Mouse (Mus musculus): Measurements from ENCODE around the gene Usp29. TPM values are rescaled to one million over a fixed set of nuclear protein-coding genes. Genes with fewer than 3 reads are reported as not detected.
A peak's percentile ranks its signal among the peaks of the same experiment; 100 is the strongest.
"Not testable (repeated sequence)": the region's sequence is repeated elsewhere in the genome, so short reads cannot be mapped to it uniquely, and the experiment has no call there.

Gene Usp29
- polyA plus RNA-seq, 1 experiment from 2014 or later, result 5.2 TPM

DNA sequence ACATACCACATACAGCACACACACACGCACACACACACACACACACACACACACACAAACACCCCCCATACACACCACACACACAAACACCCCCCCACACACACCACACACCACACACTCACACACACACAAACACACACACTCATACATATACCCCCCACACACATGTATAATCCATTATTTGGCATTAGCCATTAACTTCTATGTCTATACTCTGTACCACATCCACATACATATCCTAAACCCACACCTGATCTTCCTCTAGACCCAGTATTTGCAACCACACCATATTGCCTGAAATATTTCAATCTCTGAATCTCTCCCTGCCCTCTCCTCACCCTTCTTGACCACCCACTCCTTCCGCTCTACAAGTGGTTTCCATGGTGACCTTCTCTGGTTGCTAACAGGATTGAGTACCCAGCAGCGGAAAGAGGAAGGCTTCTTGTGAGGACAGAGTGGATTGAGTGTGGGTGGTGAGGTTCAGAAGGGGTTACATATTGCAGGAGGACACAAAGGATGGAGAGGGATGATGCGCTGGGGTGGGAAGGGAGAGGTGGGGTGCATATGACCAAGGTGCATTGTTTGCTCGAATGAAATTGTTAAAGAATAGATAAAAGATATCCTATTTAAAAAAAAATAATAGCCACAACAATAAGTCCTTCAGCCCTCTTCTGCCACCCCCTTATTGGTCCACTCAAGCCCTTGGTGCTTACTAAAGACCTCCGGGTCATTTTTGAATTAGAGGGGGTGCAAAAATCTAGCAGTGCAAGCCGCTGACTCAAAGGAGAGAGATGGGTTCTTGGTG lies 195.8 kb downstream of the Usp29 start:
- Histone ChIP-seq H3K36me3 (ENCODE audit: insufficient read depth, low read length) (no peaks in the 10 kb centered on the region), H3K27ac (ENCODE audit: low read length) (no peak overlapping the region), H3K4me2 (replicated peaks; ENCODE audit: low read depth, low read length) (no peak overlapping the region), H3K4me3 (ENCODE audit: low read length) (no peak overlapping the region), H3K9me3 (ENCODE audit: low read length) (no peaks in the 10 kb centered on the region), H3K27me3 (ENCODE audit: insufficient read depth, low read length) (no peaks in the 10 kb centered on the region), H3K4me1 (ENCODE audit: insufficient read depth, low read length) (no peaks in the 10 kb centered on the region), H3K9ac (replicated peaks; ENCODE audit: low read length) (no peak overlapping the region)
- ATAC-seq (ENCODE audit: low FRiP score, low TSS enrichment), result no peak
- 78% methylated on average over 7 of the region's 7 CpGs for WGBS

DNA sequence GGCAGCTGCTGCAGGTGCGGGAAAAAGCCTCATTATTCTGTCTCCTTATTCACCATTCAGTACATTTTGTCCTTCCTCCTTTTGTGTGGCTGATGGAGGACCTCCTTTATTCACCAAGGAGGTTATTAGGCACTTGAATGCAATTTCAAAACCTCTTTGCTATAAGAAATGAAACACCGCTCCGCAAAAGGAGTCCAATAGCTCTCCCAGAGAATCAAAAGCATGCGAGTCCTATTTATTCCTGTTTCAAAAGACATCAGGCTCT lies 196.3 kb downstream of the Usp29 start:
- no peak overlapping the region for H3K9ac ChIP-seq (replicated peaks; ENCODE audit: low read length)
- no peak overlapping the region for H3K4me3 ChIP-seq (ENCODE audit: low read length)
- no peak overlapping the region for H3K4me2 ChIP-seq (replicated peaks; ENCODE audit: low read depth, low read length)
- H3K4me1 ChIP-seq (ENCODE audit: insufficient read depth, low read length), result no peaks in the 10 kb centered on the region
- ATAC-seq (ENCODE audit: low FRiP score, low TSS enrichment), result no peak
- 87% methylated on average over 4 of the region's 4 CpGs for WGBS
- H3K36me3 ChIP-seq (ENCODE audit: insufficient read depth, low read length), result no peaks in the 10 kb centered on the region
- H3K9me3 ChIP-seq (ENCODE audit: low read length), result no peaks in the 10 kb centered on the region
- H3K27me3 ChIP-seq (ENCODE audit: insufficient read depth, low read length), result no peaks in the 10 kb centered on the region
- H3K27ac ChIP-seq (ENCODE audit: low read length), result no peak overlapping the region

DNA sequence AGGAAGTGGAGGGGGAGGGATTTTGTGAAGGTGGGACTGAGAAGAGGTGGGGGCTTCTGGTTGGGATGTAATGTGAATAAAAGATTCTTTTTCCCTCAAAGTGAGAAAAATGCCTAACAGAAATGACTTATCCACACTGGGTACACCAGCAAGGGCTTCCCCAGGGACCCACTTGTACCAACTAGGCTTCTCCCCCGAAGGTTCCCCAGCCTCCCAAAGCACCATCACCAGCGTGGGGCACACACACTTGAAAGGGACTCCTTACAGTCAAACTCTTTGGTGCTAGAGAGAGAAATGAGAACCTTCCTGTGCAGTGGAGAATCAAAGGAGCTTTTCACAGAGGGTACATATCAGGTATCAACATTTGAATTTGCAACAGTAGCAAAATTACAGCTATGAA lies 198.9 kb downstream of the Usp29 start:
- no peak overlapping the region for H3K9ac ChIP-seq (replicated peaks; ENCODE audit: low read length)
- ATAC-seq (ENCODE audit: low FRiP score, low TSS enrichment), result no peak
- 60% methylated on average over 2 of the region's 2 CpGs for WGBS
- no peaks in the 10 kb centered on the region for H3K36me3 ChIP-seq (ENCODE audit: insufficient read depth, low read length)
- H3K9me3 ChIP-seq (ENCODE audit: low read length), result no peaks in the 10 kb centered on the region
- H3K27me3 ChIP-seq (ENCODE audit: insufficient read depth, low read length), result no peaks in the 10 kb centered on the region
- no peak overlapping the region for H3K4me2 ChIP-seq (replicated peaks; ENCODE audit: low read depth, low read length)
- H3K4me3 ChIP-seq (ENCODE audit: low read length), result no peak overlapping the region
- no peaks in the 10 kb centered on the region for H3K4me1 ChIP-seq (ENCODE audit: insufficient read depth, low read length)
- no peak overlapping the region for H3K27ac ChIP-seq (ENCODE audit: low read length)

DNA sequence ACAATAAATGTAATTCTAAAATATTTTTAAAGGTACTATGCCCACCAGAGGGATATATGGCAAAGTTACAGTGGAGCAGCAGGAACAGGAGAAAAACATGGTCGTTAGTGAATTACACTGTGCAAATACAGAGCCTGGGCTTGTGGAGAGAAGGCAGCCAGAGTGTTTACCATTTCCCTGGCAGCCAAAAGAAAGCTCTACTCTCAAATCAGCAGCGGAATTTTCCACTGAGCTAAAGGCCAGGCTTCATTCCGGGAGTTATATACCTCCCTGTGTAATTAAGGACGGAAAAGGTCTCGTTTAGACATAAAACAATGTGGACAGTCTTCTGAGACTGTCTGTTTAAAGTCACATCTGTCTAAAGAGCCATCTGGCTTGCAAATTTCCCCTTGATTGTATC lies 204.4 kb downstream of the Usp29 start:
- H3K27ac ChIP-seq (ENCODE audit: low read length), result no peak overlapping the region
- H3K4me2 ChIP-seq (replicated peaks; ENCODE audit: low read depth, low read length), result no peak overlapping the region
- H3K9me3 ChIP-seq (ENCODE audit: low read length), result no peaks in the 10 kb centered on the region
- whole genome bisulfite sequencing, result 25% methylated on average over 5 of the region's 5 CpGs
- H3K27me3 ChIP-seq (ENCODE audit: insufficient read depth, low read length), result no peaks in the 10 kb centered on the region
- no peak overlapping the region for H3K9ac ChIP-seq (replicated peaks; ENCODE audit: low read length)
- H3K4me1 ChIP-seq (ENCODE audit: insufficient read depth, low read length), result no peaks in the 10 kb centered on the region
- no peak overlapping the region for H3K4me3 ChIP-seq (ENCODE audit: low read length)
- H3K36me3 ChIP-seq (ENCODE audit: insufficient read depth, low read length), result no peaks in the 10 kb centered on the region
- ATAC-seq (ENCODE audit: low FRiP score, low TSS enrichment), result no peak

DNA sequence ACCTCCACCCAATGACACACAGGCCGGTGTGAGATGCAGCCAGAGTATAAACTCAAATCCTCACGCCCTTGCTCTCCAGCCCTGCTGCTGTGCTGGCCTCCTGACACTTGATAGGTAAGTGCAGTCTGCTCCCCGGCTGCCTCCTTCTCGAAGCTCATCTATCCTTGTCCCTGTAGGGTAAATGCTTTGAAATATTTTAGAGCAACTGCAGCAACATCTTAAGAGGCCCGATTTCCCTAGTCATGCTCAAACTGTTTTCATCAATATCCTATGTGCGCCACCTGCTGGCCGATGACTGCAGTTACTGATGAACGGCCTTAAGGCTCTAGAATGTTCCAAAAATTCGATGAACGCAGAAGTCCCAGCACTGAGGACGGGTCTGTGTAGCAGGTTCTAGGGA lies 206.7 kb downstream of the Usp29 start:
- no peak overlapping the region for H3K27ac ChIP-seq (ENCODE audit: low read length)
- no peaks in the 10 kb centered on the region for H3K36me3 ChIP-seq (ENCODE audit: insufficient read depth, low read length)
- H3K27me3 ChIP-seq (ENCODE audit: insufficient read depth, low read length), result no peaks in the 10 kb centered on the region
- H3K4me1 ChIP-seq (ENCODE audit: insufficient read depth, low read length), result no peaks in the 10 kb centered on the region
- 31% methylated on average over 11 of the region's 11 CpGs for WGBS
- H3K4me2 ChIP-seq (replicated peaks; ENCODE audit: low read depth, low read length), result no peak overlapping the region
- no peak overlapping the region for H3K4me3 ChIP-seq (ENCODE audit: low read length)
- H3K9me3 ChIP-seq (ENCODE audit: low read length), result no peaks in the 10 kb centered on the region
- H3K9ac ChIP-seq (replicated peaks; ENCODE audit: low read length), result 0 out of 2 replicates have a peak overlapping the region, but pooled peaks have one; percentile 35
- ATAC-seq (ENCODE audit: low FRiP score, low TSS enrichment), result peak; percentile 53; the same call in 1 of the 2 replicates

DNA sequence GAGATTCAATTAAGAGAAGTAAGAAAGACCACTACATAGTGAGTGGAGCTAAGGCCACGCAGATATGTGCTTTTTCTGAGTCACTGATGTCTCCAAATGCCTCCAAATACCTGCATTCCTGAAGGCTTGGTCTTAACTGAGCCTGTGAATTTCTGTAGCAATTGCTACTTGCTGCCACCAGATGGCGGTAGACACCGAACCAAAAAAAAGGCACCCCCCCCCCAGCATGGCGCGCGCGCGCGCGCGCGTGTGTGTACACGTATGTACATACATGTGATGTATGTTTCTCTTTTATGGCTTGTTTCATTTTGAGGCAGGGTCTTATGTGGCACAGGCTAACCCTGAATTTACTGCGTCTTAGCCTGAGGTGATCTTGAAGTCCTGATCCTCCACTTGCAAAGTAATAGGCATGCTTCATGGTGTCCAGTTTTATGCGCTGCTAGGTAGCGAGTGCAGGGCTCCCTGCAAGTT lies 210.4 kb downstream of the Usp29 start:
- Histone ChIP-seq H3K4me2 (replicated peaks; ENCODE audit: low read depth, low read length) (peak overlapping the region; percentile 46), H3K36me3 (ENCODE audit: insufficient read depth, low read length) (no peaks in the 10 kb centered on the region), H3K4me1 (ENCODE audit: insufficient read depth, low read length) (no peaks in the 10 kb centered on the region), H3K9me3 (ENCODE audit: low read length) (no peaks in the 10 kb centered on the region), H3K9ac (replicated peaks; ENCODE audit: low read length) (no peak overlapping the region), H3K4me3 (ENCODE audit: low read length) (peak overlapping the region; percentile 12; the same call in 1 of the 2 replicates), H3K27me3 (ENCODE audit: insufficient read depth, low read length) (no peaks in the 10 kb centered on the region), H3K27ac (ENCODE audit: low read length) (no peak overlapping the region)
- peak; percentile 51; the same call in 1 of the 2 replicates for ATAC-seq (ENCODE audit: low FRiP score, low TSS enrichment)
- WGBS, result 22% methylated on average over 16 of the region's 16 CpGs

DNA sequence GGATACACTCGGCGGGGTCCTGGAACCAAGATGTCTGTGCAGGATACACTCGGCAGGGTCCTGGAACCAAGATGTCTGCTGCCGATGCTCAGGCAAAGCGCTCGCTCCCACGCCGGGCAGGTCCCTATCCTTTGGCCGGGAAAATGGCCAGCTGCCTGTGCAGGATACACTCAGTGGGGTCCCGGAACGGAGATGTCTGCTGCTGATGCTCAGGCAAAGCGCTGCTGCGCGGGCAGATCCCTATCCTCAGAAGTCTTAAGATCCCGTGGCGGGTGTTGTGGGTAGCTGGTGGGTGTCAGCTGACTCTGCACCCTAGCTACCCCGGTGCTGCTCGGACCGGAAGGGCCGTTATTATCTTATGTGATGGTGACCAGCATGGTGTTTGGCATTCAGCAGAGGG lies 217.7 kb downstream of the Usp29 start:
- not testable (repeated sequence) for H3K9me3 ChIP-seq (ENCODE audit: low read length); H3K4me3 ChIP-seq (ENCODE audit: low read length); ATAC-seq (ENCODE audit: low FRiP score, low TSS enrichment); H3K27me3 ChIP-seq (ENCODE audit: insufficient read depth, low read length); H3K27ac ChIP-seq (ENCODE audit: low read length); H3K4me1 ChIP-seq (ENCODE audit: insufficient read depth, low read length); H3K36me3 ChIP-seq (ENCODE audit: insufficient read depth, low read length); H3K4me2 ChIP-seq (replicated peaks; ENCODE audit: low read depth, low read length); H3K9ac ChIP-seq (replicated peaks; ENCODE audit: low read length)
- 93% methylated on average over 18 of the region's 20 CpGs for WGBS

DNA sequence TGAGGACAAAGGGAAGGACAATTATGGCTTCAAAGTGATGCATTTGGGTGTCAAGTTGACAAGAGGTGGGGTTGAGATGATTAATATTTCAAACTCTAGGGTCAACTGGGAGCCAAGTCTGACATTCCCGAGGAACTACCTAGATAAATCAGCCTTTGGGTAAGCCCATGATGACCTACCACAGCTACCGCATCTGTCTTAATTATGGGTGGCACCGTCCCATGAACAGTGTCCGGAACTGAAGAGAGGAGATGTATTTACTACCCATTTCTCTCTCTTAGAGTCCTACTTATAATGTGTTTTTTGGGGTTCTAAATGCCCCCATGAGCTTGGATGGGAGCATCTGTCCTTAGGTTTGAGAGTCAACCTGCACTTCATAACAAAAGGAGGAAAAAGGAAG lies 226.2 kb downstream of the Usp29 start:
- H3K27me3 ChIP-seq (ENCODE audit: insufficient read depth, low read length), result no peaks in the 10 kb centered on the region
- no peaks in the 10 kb centered on the region for H3K4me1 ChIP-seq (ENCODE audit: insufficient read depth, low read length)
- H3K36me3 ChIP-seq (ENCODE audit: insufficient read depth, low read length), result no peaks in the 10 kb centered on the region
- ATAC-seq (ENCODE audit: low FRiP score, low TSS enrichment), result no peak
- no peak overlapping the region for H3K27ac ChIP-seq (ENCODE audit: low read length)
- no peak overlapping the region for H3K9ac ChIP-seq (replicated peaks; ENCODE audit: low read length)
- no peak overlapping the region for H3K4me3 ChIP-seq (ENCODE audit: low read length)
- no peak overlapping the region for H3K4me2 ChIP-seq (replicated peaks; ENCODE audit: low read depth, low read length)
- H3K9me3 ChIP-seq (ENCODE audit: low read length), result no peaks in the 10 kb centered on the region
- 81% methylated on average over 4 of the region's 4 CpGs for WGBS

DNA sequence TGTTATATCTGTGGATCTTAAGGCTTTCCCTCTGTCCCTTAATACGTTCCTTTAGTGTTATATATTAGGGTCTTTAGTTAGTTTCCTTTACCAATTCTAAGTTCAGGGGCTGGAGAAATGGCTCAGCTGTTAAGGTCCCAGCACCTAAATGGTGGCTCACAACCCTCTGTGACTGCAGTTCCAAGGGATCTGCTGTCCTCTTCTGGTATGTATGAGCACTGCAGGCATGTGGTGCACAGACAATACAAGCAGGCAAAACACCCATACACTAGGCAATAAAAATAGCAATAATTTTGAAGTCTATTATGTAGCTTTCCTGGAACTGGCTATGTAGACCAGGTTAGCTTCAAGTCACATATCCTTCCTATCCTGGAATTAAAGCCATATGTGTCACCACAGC lies 228.2 kb downstream of the Usp29 start:
- no peak overlapping the region for H3K27ac ChIP-seq (ENCODE audit: low read length)
- 82% methylated on average over 1 of the region's 1 CpGs for WGBS
- H3K4me1 ChIP-seq (ENCODE audit: insufficient read depth, low read length), result no peaks in the 10 kb centered on the region
- no peaks in the 10 kb centered on the region for H3K36me3 ChIP-seq (ENCODE audit: insufficient read depth, low read length)
- no peak overlapping the region for H3K4me2 ChIP-seq (replicated peaks; ENCODE audit: low read depth, low read length)
- no peak for ATAC-seq (ENCODE audit: low FRiP score, low TSS enrichment)
- no peaks in the 10 kb centered on the region for H3K27me3 ChIP-seq (ENCODE audit: insufficient read depth, low read length)
- no peaks in the 10 kb centered on the region for H3K9me3 ChIP-seq (ENCODE audit: low read length)
- H3K9ac ChIP-seq (replicated peaks; ENCODE audit: low read length), result no peak overlapping the region
- H3K4me3 ChIP-seq (ENCODE audit: low read length), result no peak overlapping the region

DNA sequence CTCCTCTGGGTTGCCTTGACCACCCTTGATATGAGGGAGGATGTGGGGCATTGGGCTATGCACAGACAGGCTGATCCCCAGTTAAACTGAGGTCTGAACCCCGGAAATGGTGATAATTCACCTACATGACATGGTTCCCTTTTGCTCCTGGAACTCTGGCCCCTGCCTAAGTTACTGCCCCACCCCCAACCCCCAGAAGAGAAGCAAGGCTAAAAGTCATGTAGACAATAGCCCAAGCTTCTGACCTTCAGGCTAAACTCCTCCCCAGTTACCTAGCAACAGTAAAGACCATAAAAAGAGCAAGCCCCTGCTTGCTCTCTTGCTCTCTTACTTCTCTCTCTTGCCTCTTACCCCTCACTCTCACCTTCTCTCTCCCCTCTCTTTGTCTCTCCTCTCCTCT lies 243.2 kb downstream of the Usp29 start:
- Histone ChIP-seq H3K4me2 (replicated peaks; ENCODE audit: low read depth, low read length) (no peak overlapping the region), H3K36me3 (ENCODE audit: insufficient read depth, low read length) (no peaks in the 10 kb centered on the region), H3K27ac (ENCODE audit: low read length) (no peak overlapping the region), H3K9me3 (ENCODE audit: low read length) (no peaks in the 10 kb centered on the region), H3K4me1 (ENCODE audit: insufficient read depth, low read length) (no peaks in the 10 kb centered on the region), H3K4me3 (ENCODE audit: low read length) (no peak overlapping the region), H3K9ac (replicated peaks; ENCODE audit: low read length) (no peak overlapping the region), H3K27me3 (ENCODE audit: insufficient read depth, low read length) (no peaks in the 10 kb centered on the region)
- 94% methylated on average over 1 of the region's 1 CpGs for WGBS
- ATAC-seq (ENCODE audit: low FRiP score, low TSS enrichment), result no peak

Data from kidney, embryonic 16.5 days (tissue).